21 mouse cellular contexts compared by ENCODE assay signal in genomic region chr4:141327075-141327474, GRCm38 (mm10). TPM values are rescaled to one million over a fixed set of nuclear protein-coding genes. Genes with fewer than 3 reads are reported as not detected.
DNase-seq lines count a peak whose midpoint lies in the region; ATAC-seq lines count a peak whose summit lies in the region.
"Had no signal": no experiment of that assay in that cellular context is flagged by ENCODE, and none has a peak within 500 bp of the region (broad histone marks: within the 10 kb centered on the region; RNA-seq: fewer than 3 reads in every experiment).

No protein-coding gene starts in this region.

- no peaks in the 10 kb centered on the region for H3K27me3 ChIP-seq in forebrain, embryonic 11.5 days (ENCODE audit: control insufficient read depth, insufficient read depth, low read length)
- H3K27me3 ChIP-seq in forebrain, embryonic 12.5 days: no peaks in the 10 kb centered on the region
- no peaks in the 10 kb centered on the region for H3K27me3 ChIP-seq in hindbrain, embryonic 10.5 days (ENCODE audit: insufficient read depth, poor library complexity, severe bottlenecking)
- H3K27me3 ChIP-seq in hindbrain, embryonic 13.5 days: no peaks in the 10 kb centered on the region
- no peaks in the 10 kb centered on the region for H3K27me3 ChIP-seq in limb, embryonic 11.5 days (ENCODE audit: control insufficient read depth, insufficient read depth, low read length)
- H3K27me3 ChIP-seq: intestine, embryonic 15.5 days; liver, embryonic 13.5 days had no signal

- H3K27ac ChIP-seq in forebrain, embryonic 11.5 days (ENCODE audit: low read depth, low read length): no peak overlapping the region
- H3K27ac ChIP-seq in forebrain, embryonic 12.5 days: no peak overlapping the region
- 0 out of 2 replicates have a peak overlapping the region, but pooled peaks have one; percentile 3 for H3K27ac ChIP-seq in hindbrain, embryonic 10.5 days
- H3K27ac ChIP-seq in hindbrain, embryonic 13.5 days: no peak overlapping the region
- peak overlapping the region; percentile 50; the same call in 1 of the 2 replicates for H3K27ac ChIP-seq in limb, embryonic 11.5 days (replicated peaks; ENCODE audit: low read depth, low read length)
- H3K27ac ChIP-seq: intestine, embryonic 15.5 days; liver, embryonic 13.5 days had no signal

- H3K4me3 ChIP-seq in forebrain, embryonic 11.5 days (ENCODE audit: low read depth, low read length): no peak overlapping the region
- no peak overlapping the region for H3K4me3 ChIP-seq in forebrain, embryonic 12.5 days (replicated peaks)
- no peak overlapping the region for H3K4me3 ChIP-seq in hindbrain, embryonic 10.5 days
- H3K4me3 ChIP-seq in hindbrain, embryonic 13.5 days: no peak overlapping the region
- H3K4me3 ChIP-seq in limb, embryonic 11.5 days (ENCODE audit: low read depth, low read length): no peak overlapping the region
- H3K4me3 ChIP-seq: intestine, embryonic 15.5 days; liver, embryonic 13.5 days had no signal

- no peaks in the 10 kb centered on the region; the same call in 1 of the 2 replicates for H3K36me3 ChIP-seq in forebrain, embryonic 11.5 days (ENCODE audit: control insufficient read depth, insufficient read depth, low read length)
- 0 out of 2 replicates have a peak, but pooled peaks cover 6% of the 10 kb centered on the region for H3K36me3 ChIP-seq in forebrain, embryonic 12.5 days (replicated peaks)
- H3K36me3 ChIP-seq in hindbrain, embryonic 10.5 days: peaks cover 54% of the 10 kb centered on the region
- H3K36me3 ChIP-seq in hindbrain, embryonic 13.5 days: no peaks in the 10 kb centered on the region
- peaks cover 2% of the 10 kb centered on the region; the same call in 1 of the 2 replicates for H3K36me3 ChIP-seq in limb, embryonic 11.5 days (ENCODE audit: control insufficient read depth, insufficient read depth, low read length)

- ATAC-seq in forebrain, embryonic 11.5 days (replicated peaks; ENCODE audit: low FRiP score): no peak
- no peak for ATAC-seq in forebrain, embryonic 12.5 days (ENCODE audit: low FRiP score)
- ATAC-seq in hindbrain, embryonic 13.5 days (ENCODE audit: low FRiP score): no peak
- ATAC-seq in limb, embryonic 11.5 days (ENCODE audit: insufficient number of reproducible peaks, low FRiP score, low TSS enrichment, low read depth): no peak
- ATAC-seq: forebrain, embryonic 14.5 days; hindbrain, embryonic 16.5 days; intestine, embryonic 15.5 days had no signal

- no peak overlapping the region for H3K4me2 ChIP-seq in forebrain, embryonic 11.5 days (ENCODE audit: low read depth, low read length, severe bottlenecking)
- no peak overlapping the region for H3K4me2 ChIP-seq in forebrain, embryonic 12.5 days
- H3K4me2 ChIP-seq in hindbrain, embryonic 13.5 days: no peak overlapping the region
- no peak overlapping the region for H3K4me2 ChIP-seq in limb, embryonic 11.5 days (ENCODE audit: low read depth, severe bottlenecking)
- H3K4me2 ChIP-seq: intestine, embryonic 15.5 days; liver, embryonic 13.5 days; midbrain, embryonic 11.5 days had no signal

- no peak overlapping the region for H3K9ac ChIP-seq in forebrain, embryonic 11.5 days (ENCODE audit: low read length)
- no peak overlapping the region for H3K9ac ChIP-seq in forebrain, embryonic 12.5 days
- H3K9ac ChIP-seq in hindbrain, embryonic 13.5 days: no peak overlapping the region
- H3K9ac ChIP-seq in limb, embryonic 11.5 days (ENCODE audit: low read length): no peak overlapping the region
- H3K9ac ChIP-seq: intestine, embryonic 15.5 days; liver, embryonic 13.5 days had no signal

- no peaks in the 10 kb centered on the region for H3K9me3 ChIP-seq in forebrain, embryonic 11.5 days (ENCODE audit: control insufficient read depth, low read length)
- H3K9me3 ChIP-seq in forebrain, embryonic 12.5 days: no peaks in the 10 kb centered on the region
- H3K9me3 ChIP-seq in hindbrain, embryonic 10.5 days: no peaks in the 10 kb centered on the region
- H3K9me3 ChIP-seq in hindbrain, embryonic 13.5 days: no peaks in the 10 kb centered on the region
- no peaks in the 10 kb centered on the region for H3K9me3 ChIP-seq in limb, embryonic 11.5 days (ENCODE audit: control insufficient read depth, low read length)
- H3K9me3 ChIP-seq: intestine, embryonic 15.5 days; liver, embryonic 13.5 days had no signal

- WGBS in forebrain, embryonic 11.5 days: 80% methylated on average over 4 of the region's 4 CpGs
- 76% methylated on average over 4 of the region's 4 CpGs for WGBS in forebrain, embryonic 12.5 days
- WGBS in hindbrain, embryonic 10.5 days: 82% methylated on average over 4 of the region's 4 CpGs
- WGBS in hindbrain, embryonic 13.5 days: 83% methylated on average over 4 of the region's 4 CpGs
- 37% methylated on average over 4 of the region's 4 CpGs for WGBS in limb, embryonic 11.5 days

- no peaks in the 10 kb centered on the region for H3K4me1 ChIP-seq in forebrain, embryonic 11.5 days (replicated peaks; ENCODE audit: control insufficient read depth, insufficient read depth, low read length)
- no peaks in the 10 kb centered on the region for H3K4me1 ChIP-seq in forebrain, embryonic 12.5 days
- H3K4me1 ChIP-seq in hindbrain, embryonic 10.5 days (replicated peaks): peaks cover 19% of the 10 kb centered on the region
- 0 out of 2 replicates have a peak, but pooled peaks cover 2% of the 10 kb centered on the region for H3K4me1 ChIP-seq in hindbrain, embryonic 13.5 days (replicated peaks)
- peaks cover 24% of the 10 kb centered on the region for H3K4me1 ChIP-seq in limb, embryonic 11.5 days (ENCODE audit: control insufficient read depth, insufficient read depth, low read length)

- peak; percentile 51 for DNase-seq in forebrain, embryonic 11.5 days (ENCODE audit: low spot score)
- DNase-seq in hindbrain, embryonic 10.5 days (ENCODE audit: low spot score): no peak
- peak; percentile 37 for DNase-seq in limb, embryonic 11.5 days (ENCODE audit: low spot score)
- DNase-seq in kidney, postnatal 14 days: no peak
- no peak for DNase-seq in frontal cortex, postnatal 36 days (ENCODE audit: low spot score in 2 of 2)
- DNase-seq: adrenal gland, postnatal 10 days; cerebellum, adult 2 months; cerebellum, postnatal 36 days; heart, postnatal 36 days; kidney, postnatal 36 days; layer of hippocampus, adult 9-11 months; liver, embryonic 13.5 days; lung, adult 2 months; lung, postnatal 14 days; thymus, postnatal 4 days had no signal

RNA-seq across cellular contexts. Expression of gene Epha2, which starts 26.0 kb away (rescaled TPM):
- polyA plus RNA-seq in forebrain, embryonic 11.5 days (2014; fragmentation: Nextera tagmentation; extraction: Ambion mirVana): 1.3 and 2.3 TPM in 2 replicates
- 1.9 and 2.0 TPM in 2 replicates for polyA plus RNA-seq in forebrain, embryonic 12.5 days (2016; fragmentation: Nextera tagmentation; extraction: Ambion mirVana)
- 3.3 and 4.4 TPM in 2 replicates for polyA plus RNA-seq in hindbrain, embryonic 10.5 days (2016; fragmentation: Nextera tagmentation; extraction: Ambion mirVana)
- 1.5 and 1.8 TPM in 2 replicates for polyA plus RNA-seq in hindbrain, embryonic 13.5 days (2015; fragmentation: Nextera tagmentation; extraction: Ambion mirVana)
- 2.2 and 2.4 TPM in 2 replicates for polyA plus RNA-seq in limb, embryonic 11.5 days (2014; fragmentation: Nextera tagmentation; extraction: Ambion mirVana)

RNA-seq across cellular contexts. Expression of gene Fam131c, which starts 40.9 kb away (rescaled TPM):
- polyA plus RNA-seq in forebrain, embryonic 11.5 days (2014; fragmentation: Nextera tagmentation; extraction: Ambion mirVana): 0.35 and 1.2 TPM in 2 replicates
- 1.00 and 1.1 TPM in 2 replicates for polyA plus RNA-seq in forebrain, embryonic 12.5 days (2016; fragmentation: Nextera tagmentation; extraction: Ambion mirVana)
- 0.65 and 0.81 TPM in 2 replicates for polyA plus RNA-seq in hindbrain, embryonic 10.5 days (2016; fragmentation: Nextera tagmentation; extraction: Ambion mirVana)
- 11.7 and 12.7 TPM in 2 replicates for polyA plus RNA-seq in hindbrain, embryonic 13.5 days (2015; fragmentation: Nextera tagmentation; extraction: Ambion mirVana)
- polyA plus RNA-seq in limb, embryonic 11.5 days (2014; fragmentation: Nextera tagmentation; extraction: Ambion mirVana): 0.34 and 0.57 TPM in 2 replicates

Comparison
In these comparisons a context has a peak if more than half of its experiments do, and no peak if none do; other contexts are left out.
1. H3K27ac ChIP-seq: peak in hindbrain, embryonic 10.5 days (single experiment) and limb, embryonic 11.5 days (single experiment); none in forebrain, embryonic 11.5 days (single experiment), forebrain, embryonic 12.5 days (single experiment) and hindbrain, embryonic 13.5 days (single experiment).
2. DNase-seq: peak in forebrain, embryonic 11.5 days (single experiment) and limb, embryonic 11.5 days (single experiment); none in hindbrain, embryonic 10.5 days (single experiment), kidney, postnatal 14 days (single experiment) and frontal cortex, postnatal 36 days (0 of 2).